Mouse (Mus musculus) heart, embryonic 14.5 days (tissue): ENCODE measurements at regions not wholly inside any gene's neighbourhood (a gene's known extent, or its start where the extent isn't known, plus 50 kb on each side); places are given as distances from the start of the nearest gene placed in this dataset.

Source experiments
- ATAC-seq: fragments of 200-750 bp; cut with Nextera tagmentation; 2 replicates; pipeline ENCODE4 v1.8.0; 2017; ENCODE audit warnings: low read depth, moderate TSS enrichment; ENCODE audit not compliant: insufficient number of reproducible peaks, insufficient read depth, low FRiP score
- H3K27ac ChIP-seq, 2 experiments: fragments of 200-500 bp in 1 of 2; fragments of 300-500 bp in 1 of 2; sonication (generic) in 1 of 2; replicated peaks in 1 of 2; 2 replicates each; pipeline ENCODE4 v1.5.1; 2012 to 2014; ENCODE audit warnings: low read depth in 2 of 2, low read length in 2 of 2, control low read depth in 1 of 2, mild to moderate bottlenecking in 1 of 2, mixed read lengths in 1 of 2; ENCODE audit not compliant: control insufficient read depth in 1 of 2, insufficient read depth in 1 of 2
- H3K27me3 ChIP-seq: fragments of 300-500 bp; sonication (generic); 2 replicates; pipeline ENCODE4 v1.6.1; 2014; ENCODE audit warnings: mild to moderate bottlenecking, low read length, control low read depth; ENCODE audit not compliant: control insufficient read depth, insufficient read depth
- H3K36me3 ChIP-seq: fragments of 300-500 bp; sonication (generic); 2 replicates; pipeline ENCODE4 v1.6.1; 2014; ENCODE audit warnings: mild to moderate bottlenecking, control low read depth, low read length, mixed read lengths; ENCODE audit not compliant: control insufficient read depth, insufficient read depth
- H3K4me1 ChIP-seq, 2 experiments: fragments of 200-500 bp in 1 of 2; fragments of 300-500 bp in 1 of 2; sonication (generic) in 1 of 2; 2 replicates each; pipeline ENCODE4 v1.6.1; 2012 to 2014; ENCODE audit warnings: low read length in 2 of 2, control low read depth in 1 of 2, mixed read lengths in 1 of 2; ENCODE audit not compliant: control insufficient read depth in 2 of 2, insufficient read depth in 2 of 2
- H3K4me2 ChIP-seq: fragments of 300-500 bp; sonication (generic); 2 replicates; pipeline ENCODE4 v1.6.1; 2014; ENCODE audit warnings: mild to moderate bottlenecking, low read length
- H3K4me3 ChIP-seq, 2 experiments: fragments of 200-500 bp in 1 of 2; fragments of 300-500 bp in 1 of 2; sonication (generic) in 1 of 2; 2 replicates each; pipeline ENCODE4 v1.5.1; 2012 to 2014; ENCODE audit warnings: low read length in 2 of 2, mild to moderate bottlenecking in 2 of 2, control low read depth in 1 of 2, low read depth in 1 of 2, moderate library complexity in 1 of 2; ENCODE audit not compliant: control insufficient read depth in 1 of 2, insufficient read depth in 1 of 2
- H3K9ac ChIP-seq: fragments of 300-500 bp; sonication (generic); 2 replicates; pipeline ENCODE4 v1.6.1; 2014; ENCODE audit warnings: mild to moderate bottlenecking, low read length
- H3K9me3 ChIP-seq: fragments of 300-500 bp; sonication (generic); 2 replicates; pipeline ENCODE4 v1.6.1; 2016; ENCODE audit warnings: low read length, control low read depth; ENCODE audit not compliant: control insufficient read depth
- WGBS: fragments of 180-500 bp; shearing (Covaris S2); extraction: QIAGEN DNeasy Blood & Tissue Kit; methylation state at CpG from one replicate; pipeline ENCODE4 v1.1.7; 2014; 5-methylcytosine and 5-hydroxymethylcytosine counted together

DNA sequence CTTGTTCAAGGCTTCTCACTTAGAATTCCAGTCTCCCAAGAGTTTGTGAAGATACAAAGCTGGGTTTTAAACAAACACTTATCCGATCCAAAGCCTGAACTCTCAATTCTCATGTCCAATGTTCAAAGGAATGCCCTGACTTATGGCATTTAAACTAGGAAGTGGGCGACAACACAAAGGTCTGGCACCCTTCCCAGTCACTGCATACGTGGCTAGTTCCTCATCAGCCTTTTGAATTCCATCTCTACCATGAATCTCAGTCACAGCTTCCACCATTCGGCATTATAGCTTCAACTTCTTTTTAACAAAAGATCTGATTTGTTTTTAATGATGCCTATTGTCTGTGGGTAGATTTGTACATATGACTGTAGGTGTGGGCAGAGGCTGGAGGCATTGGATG, 115.7 kb upstream of the Fndc3a start:
- H3K27me3 ChIP-seq: no peaks in the 10 kb centered on the region
- H3K27ac ChIP-seq: no peak overlapping the region
- H3K36me3 ChIP-seq: no peaks in the 10 kb centered on the region
- H3K4me3 ChIP-seq: no peak overlapping the region
- 0 out of 4 replicates have a peak, but pooled peaks cover 0 to 2% of the 10 kb centered on the region in 2 experiments for H3K4me1 ChIP-seq
- no peaks in the 10 kb centered on the region for H3K9me3 ChIP-seq
- ATAC-seq: no peak
- WGBS: 43% methylated on average over 4 of the region's 4 CpGs
- H3K9ac ChIP-seq: no peak overlapping the region
- no peak overlapping the region for H3K4me2 ChIP-seq

DNA sequence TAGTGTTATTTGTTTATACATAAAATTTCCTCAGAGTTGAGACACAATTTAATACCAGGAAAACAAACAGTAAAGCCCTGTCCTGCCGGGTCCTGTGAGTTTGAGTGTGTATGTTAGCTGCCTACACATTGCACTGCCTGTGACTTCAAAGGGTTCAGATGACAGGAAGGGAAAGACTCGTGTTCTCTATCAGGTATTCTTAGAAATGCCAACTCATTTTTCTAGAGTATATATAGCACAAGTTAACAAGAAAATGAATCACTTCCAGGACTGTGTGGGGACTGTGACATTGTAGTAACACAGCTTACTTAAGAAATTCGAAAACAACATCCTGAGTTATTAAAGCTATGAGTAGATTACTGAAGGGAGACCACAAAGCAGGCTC, 112.4 kb upstream of the Fndc3a start:
- Histone ChIP-seq H3K4me3 (no peak overlapping the region), H3K27me3 (no peaks in the 10 kb centered on the region), H3K4me1 (no peaks in the 10 kb centered on the region), H3K9me3 (no peaks in the 10 kb centered on the region), H3K27ac (no peak overlapping the region), H3K36me3 (no peaks in the 10 kb centered on the region), H3K4me2 (no peak overlapping the region), H3K9ac (no peak overlapping the region)
- no peak for ATAC-seq
- 21% methylated on average over 3 of the region's 3 CpGs for WGBS

DNA sequence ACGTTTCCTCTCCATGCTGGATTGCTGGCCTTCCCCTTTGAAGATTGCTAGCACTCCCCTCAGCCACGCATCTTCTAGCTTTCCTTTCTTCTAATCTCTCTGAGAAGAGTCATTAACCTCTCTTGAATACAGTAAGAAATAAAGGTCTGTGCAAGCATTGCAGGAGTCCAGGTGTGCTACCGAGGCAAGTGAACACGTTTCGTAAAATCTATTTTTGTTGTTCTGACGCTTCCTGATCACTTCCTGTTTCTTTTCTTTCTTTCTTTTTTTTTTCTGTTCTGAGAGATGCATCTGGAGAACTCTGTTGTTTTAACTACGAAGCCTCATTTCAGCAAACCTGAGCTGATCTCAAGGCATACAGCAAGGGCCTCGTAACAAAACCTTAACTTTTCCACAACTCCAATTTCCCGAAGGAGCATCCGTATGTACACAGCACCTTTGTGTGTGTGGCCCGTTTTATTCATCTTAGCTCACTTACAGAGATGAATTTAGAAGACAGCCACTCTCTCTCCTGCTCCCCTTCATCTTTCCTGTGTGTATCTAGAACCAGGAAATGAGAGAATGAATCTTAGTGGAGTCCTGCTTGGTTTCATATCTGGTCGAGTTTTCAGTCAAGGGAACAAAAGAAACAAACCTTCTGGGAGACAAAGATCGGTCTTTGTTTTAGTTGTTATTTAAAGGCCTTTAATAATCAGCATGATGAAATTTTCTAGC, 111.9 kb upstream of the Fndc3a start:
- Histone ChIP-seq H3K4me3 (no peak overlapping the region), H3K9ac (no peak overlapping the region), H3K9me3 (no peaks in the 10 kb centered on the region), H3K4me1 (no peaks in the 10 kb centered on the region), H3K27ac (no peak overlapping the region), H3K36me3 (no peaks in the 10 kb centered on the region), H3K4me2 (no peak overlapping the region), H3K27me3 (no peaks in the 10 kb centered on the region)
- 74% methylated on average over 13 of the region's 13 CpGs for WGBS
- no peak for ATAC-seq

DNA sequence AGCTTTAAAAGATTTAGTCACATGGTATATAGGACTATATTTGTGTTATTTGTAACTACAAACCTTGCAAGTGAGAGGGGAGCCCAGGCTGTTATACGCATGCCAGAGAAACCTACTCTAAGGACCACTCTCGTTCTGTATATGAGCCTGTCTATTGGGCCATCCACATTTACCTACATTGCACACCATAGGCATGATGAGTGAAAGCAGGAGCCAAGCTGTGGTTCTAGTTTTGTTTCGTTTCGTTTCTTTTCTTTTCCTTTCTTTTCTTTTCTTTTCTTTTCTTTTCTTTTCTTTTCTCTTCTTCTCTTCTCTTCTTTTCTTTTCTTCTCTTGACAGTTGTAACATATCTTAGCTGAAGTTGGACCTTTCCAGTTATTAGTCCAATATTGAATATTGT, 109.2 kb upstream of the Fndc3a start:
- no peaks in the 10 kb centered on the region for H3K4me1 ChIP-seq
- no peak overlapping the region for H3K9ac ChIP-seq
- no peak overlapping the region for H3K27ac ChIP-seq
- no peaks in the 10 kb centered on the region for H3K36me3 ChIP-seq
- H3K4me3 ChIP-seq: no peak overlapping the region
- no peaks in the 10 kb centered on the region for H3K27me3 ChIP-seq
- no peak overlapping the region for H3K4me2 ChIP-seq
- H3K9me3 ChIP-seq: no peaks in the 10 kb centered on the region
- WGBS: 89% methylated on average over 4 of the region's 4 CpGs
- ATAC-seq: no peak

DNA sequence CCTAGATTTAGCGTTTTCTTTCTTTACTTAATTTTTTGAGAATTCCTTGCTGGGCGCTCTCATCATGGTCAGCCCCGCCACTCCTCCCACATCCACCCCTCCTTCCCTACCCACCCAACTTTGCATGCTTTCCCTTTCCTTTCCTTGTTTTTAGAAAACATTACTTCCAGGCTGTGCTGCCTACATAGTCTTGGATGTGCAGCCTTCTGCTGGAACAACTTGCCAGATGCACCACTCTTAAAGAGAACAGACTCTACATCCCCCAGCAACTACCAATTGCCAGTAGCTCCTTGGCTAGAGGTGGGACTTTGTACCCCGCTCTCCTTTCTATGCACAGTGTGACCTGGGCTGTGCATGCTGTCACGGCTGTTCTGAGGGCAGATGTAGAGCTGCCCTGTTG, 108.0 kb upstream of the Fndc3a start:
- Histone ChIP-seq H3K9ac (no peak overlapping the region), H3K27ac (no peak overlapping the region), H3K4me2 (no peak overlapping the region), H3K9me3 (no peaks in the 10 kb centered on the region), H3K4me3 (no peak overlapping the region), H3K4me1 (no peaks in the 10 kb centered on the region), H3K36me3 (no peaks in the 10 kb centered on the region), H3K27me3 (no peaks in the 10 kb centered on the region)
- WGBS: 90% methylated on average over 5 of the region's 5 CpGs
- no peak for ATAC-seq

DNA sequence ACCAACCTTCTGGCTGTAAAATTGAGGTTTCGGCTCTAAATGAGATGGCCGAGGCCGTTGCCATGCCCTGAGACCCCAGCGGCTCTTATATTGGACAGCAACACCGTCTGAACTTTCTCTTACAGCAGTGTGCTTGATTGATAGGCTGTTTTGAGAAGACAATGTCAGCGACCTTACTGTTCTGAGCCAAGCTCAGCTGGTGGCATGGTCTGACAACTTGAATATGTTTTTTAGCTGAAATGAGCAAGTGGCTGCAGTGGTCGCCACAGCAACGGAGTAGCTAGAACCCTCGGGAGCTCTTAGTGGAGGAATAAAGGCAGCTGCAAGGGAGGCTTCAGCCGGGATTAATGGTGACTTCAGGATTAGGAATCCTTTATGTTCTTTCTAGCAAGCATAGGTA, 107.0 kb upstream of the Fndc3a start:
- H3K4me2 ChIP-seq: no peak overlapping the region
- no peak overlapping the region for H3K9ac ChIP-seq
- no peak for ATAC-seq
- no peaks in the 10 kb centered on the region for H3K4me1 ChIP-seq
- H3K4me3 ChIP-seq: no peak overlapping the region
- no peaks in the 10 kb centered on the region for H3K36me3 ChIP-seq
- WGBS: 55% methylated on average over 10 of the region's 10 CpGs
- H3K27ac ChIP-seq: no peak overlapping the region
- no peaks in the 10 kb centered on the region for H3K9me3 ChIP-seq
- no peaks in the 10 kb centered on the region for H3K27me3 ChIP-seq

DNA sequence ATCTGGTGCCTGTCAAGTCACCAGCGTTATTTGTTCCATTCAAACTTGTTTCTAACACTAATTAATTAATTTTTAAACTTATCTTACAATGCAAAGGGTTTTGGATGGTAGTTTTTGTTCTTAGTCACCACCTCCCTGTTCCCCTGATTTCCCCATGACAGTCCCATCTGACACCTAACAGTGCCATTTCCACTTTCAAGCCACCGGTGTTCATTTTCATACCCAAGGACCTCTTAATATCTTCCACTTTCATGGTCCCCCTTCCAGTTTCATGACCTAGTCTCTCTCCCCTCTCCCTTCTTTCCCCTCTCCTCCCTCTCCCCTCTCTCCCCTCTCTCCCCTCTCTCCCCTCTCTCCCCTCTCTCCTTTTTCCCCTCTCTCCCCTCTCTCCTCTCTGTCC, 99.3 kb upstream of the Fndc3a start:
- H3K27me3 ChIP-seq: no peaks in the 10 kb centered on the region
- H3K27ac ChIP-seq: no peak overlapping the region
- WGBS: 78% methylated on average over 2 of the region's 2 CpGs
- ATAC-seq: no peak
- H3K9me3 ChIP-seq: no peaks in the 10 kb centered on the region
- no peak overlapping the region for H3K4me2 ChIP-seq
- H3K4me3 ChIP-seq: no peak overlapping the region
- no peaks in the 10 kb centered on the region for H3K36me3 ChIP-seq
- no peak overlapping the region for H3K9ac ChIP-seq
- no peaks in the 10 kb centered on the region for H3K4me1 ChIP-seq

DNA sequence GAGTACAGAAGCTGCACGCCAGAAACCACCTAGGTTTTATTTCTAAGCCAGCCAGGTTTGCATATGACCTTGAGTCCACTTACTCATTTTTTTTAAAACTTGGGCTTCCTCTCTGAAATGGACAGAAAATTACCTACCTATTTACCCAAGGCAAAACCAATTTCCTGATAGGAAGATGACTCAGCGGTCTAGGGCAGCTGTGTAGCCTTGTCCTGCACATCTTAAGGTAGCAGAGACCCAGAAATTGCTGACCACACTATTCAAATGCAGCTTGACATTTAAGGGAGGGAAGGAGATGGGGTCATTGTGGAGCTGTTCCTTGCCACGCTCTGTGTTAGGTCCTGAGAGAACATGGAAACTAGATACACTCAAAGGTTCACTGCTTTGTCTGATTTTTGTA, 98.1 kb upstream of the Fndc3a start:
- no peaks in the 10 kb centered on the region for H3K36me3 ChIP-seq
- no peak for ATAC-seq
- no peak overlapping the region for H3K4me2 ChIP-seq
- no peaks in the 10 kb centered on the region for H3K27me3 ChIP-seq
- H3K4me3 ChIP-seq: no peak overlapping the region
- no peaks in the 10 kb centered on the region for H3K9me3 ChIP-seq
- no peaks in the 10 kb centered on the region for H3K4me1 ChIP-seq
- no peak overlapping the region for H3K27ac ChIP-seq
- no peak overlapping the region for H3K9ac ChIP-seq
- WGBS: 76% methylated on average over 3 of the region's 3 CpGs
